Mouse (Mus musculus): ENCODE measurements around the gene Olfr251.
"Not testable (repeated sequence)": the region's sequence is repeated elsewhere in the genome, so short reads cannot be mapped to it uniquely, and the experiment has no call there.

Gene Olfr251

DNA sequence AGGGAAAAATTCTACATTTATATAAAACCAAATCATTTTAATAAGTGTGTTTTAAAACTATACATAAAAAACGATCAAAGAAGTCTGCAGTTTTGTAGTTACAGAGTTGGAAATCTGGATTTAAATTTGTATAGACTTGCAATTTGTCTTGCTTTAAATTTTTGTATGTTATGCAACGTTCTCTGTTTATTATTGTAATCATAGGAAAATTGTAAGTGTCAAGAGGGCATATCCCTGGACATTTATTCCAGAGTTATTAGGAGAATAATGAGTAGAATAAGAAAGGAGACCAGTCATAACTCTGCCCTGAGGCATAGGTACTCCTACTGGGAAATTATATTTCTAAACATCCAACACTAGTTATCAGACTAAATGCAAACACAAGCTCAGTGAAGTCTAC lies at the start of gene Olfr251:
Gene Olfr251 (plus strand): TSS at position 301 of the 400 bp plus-strand sequence.
- no peak for DNase-seq (ENCODE audit: low spot score)

DNA sequence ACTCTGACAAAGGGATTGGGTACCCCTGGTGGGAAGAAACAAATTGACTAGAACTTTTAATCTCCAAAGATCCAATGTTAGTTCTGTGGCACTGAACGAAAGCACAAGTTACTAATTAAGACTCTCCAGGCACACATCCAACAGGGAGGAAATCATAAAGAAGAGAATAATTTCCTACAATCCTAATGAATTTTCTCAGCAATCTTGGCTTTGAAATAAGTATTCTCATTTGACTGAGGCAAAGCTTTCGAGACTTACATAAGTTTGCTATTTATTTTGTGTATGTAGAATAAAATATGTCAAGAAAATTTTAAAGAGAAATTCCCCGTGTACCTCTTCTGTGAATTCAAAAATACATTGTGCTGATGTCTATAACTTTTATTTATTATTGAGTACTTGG lies 48.1 kb upstream of the Olfr251 start, which contains the start of gene Olfr25:
Gene Olfr25 (plus strand): TSS at position 301 of the 400 bp plus-strand sequence.
- no peak for DNase-seq (ENCODE audit: low spot score)

DNA sequence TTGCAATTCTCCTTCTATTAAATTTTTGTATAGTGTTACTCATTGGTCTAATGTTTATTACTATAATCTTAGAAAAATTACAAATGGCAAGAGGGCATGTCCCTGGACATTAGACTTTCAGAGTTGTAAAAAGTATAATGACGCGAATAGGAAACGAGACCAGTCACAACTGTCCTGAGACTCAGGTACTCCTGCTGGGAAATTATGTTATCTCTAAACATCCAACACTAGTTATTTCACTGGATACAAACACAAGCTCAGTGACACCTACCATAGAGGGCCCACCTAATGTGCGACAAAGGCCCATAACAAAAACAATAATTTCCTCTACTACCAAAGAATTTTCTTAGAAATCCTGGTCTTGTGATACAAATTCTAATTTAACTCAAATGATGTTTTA lies 28.8 kb upstream of the Olfr251 start, which contains the start of gene Olfr898:
Gene Olfr898 (plus strand): TSS at position 301 of the 400 bp plus-strand sequence.
- DNase-seq (ENCODE audit: low spot score) = no peak

DNA sequence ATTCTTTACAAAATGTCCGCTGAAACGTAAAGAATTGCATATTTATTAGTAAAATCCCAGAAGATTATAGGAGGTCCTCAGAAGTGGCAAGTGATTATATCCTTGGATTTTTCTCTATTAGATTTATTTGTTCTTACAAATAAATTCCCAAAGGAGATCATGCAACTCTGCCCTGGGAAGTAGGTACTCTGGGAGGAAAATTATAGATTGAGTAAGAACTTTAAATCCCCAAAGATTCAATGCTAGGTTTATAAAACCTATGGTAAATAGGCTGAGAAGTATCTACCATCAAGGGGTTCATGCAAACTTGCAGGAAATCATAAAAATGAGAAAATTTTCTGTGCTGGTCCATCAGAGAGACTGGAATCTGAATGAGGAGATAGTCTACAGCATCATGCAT lies 10.3 kb upstream of the Olfr251 start, which contains the start of gene Olfr250:
Gene Olfr250 (plus strand): TSS at position 301 of the 400 bp plus-strand sequence.
- DNase-seq (ENCODE audit: low spot score) = no peak

DNA sequence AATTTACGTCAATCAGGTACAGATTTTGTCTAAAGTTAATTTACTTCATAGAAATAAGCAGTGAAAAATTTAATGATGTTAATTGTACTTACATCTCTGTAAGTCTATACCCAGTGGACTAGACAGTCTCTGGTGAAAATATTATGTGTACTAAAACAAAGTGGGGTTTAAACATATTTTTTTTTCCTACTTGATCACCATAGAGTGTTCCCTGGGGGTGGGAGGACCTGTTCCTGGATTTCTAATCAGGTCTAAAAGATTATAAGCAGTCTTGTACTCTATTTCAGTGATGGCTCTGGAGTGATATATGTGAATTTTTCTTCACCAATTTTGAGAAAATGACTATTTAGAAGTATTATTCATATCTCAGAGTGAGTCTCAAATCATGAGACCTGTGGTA lies 24.5 kb downstream of the Olfr251 start, which contains the start of gene Olfr147:
Gene Olfr147 (plus strand): TSS at position 301 of the 400 bp plus-strand sequence.
- no peak for DNase-seq (ENCODE audit: low spot score)

DNA sequence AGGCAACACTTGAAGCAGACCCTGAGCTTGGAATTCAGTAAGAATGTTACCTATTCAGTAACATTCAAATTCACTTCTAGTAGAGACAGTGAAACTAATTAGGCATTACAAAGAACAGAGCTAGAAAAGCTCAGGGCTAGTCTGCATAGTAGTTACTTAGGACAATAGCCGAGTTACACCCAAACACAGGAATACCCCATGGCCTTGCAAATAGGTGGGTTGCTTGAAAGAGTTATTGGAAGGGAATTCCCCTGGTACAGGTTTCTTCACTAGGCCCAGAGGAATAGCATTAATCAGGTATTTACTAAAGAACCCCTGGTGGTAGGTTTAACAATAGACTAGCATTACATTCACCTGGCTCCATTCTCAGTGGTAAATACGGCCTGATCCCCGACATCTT lies 30.6 kb downstream of the Olfr251 start:
- DNase-seq (ENCODE audit: low spot score) = not testable (repeated sequence)

DNA sequence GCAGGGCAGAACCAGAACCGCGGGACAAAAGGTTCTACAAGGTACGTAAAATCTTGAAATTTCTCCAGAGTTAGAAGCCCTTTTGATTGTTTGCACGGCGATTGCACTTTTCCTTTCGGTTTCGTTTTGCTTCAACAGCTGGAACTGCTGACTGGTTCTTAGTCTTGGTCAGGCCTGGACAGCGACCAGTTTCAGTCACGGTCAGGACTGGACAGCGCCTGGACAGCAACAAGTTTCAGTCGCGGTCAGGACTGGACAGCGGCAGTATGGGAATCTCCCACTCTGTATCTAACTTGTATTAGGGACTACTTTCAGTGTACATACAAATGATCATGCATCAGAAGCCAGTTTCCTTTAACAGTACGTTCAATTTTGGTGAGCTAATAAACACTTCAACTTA lies 36.6 kb downstream of the Olfr251 start:
- peak; percentile 16 for DNase-seq (ENCODE audit: low spot score)

DNA sequence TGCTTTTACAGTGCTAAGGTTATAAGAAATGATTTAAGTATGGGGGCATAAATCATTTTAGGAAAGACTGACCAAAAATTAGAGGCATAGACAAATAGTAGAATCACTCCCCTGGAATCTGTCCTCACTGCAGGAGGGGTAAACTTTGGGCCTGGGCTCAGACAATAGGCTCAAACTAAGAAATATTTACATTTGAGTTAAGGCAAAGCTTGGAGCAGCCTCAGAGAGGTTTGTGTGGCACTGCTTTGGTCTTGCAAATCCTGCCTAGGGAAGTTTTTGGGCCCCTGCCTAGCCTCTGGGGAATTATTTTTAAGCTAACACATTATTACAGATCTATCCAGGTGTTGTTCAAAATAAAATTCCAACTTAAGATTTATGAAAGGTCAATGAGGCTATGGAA lies 46.9 kb downstream of the Olfr251 start:
- DNase-seq (ENCODE audit: low spot score) = no peak

DNA sequence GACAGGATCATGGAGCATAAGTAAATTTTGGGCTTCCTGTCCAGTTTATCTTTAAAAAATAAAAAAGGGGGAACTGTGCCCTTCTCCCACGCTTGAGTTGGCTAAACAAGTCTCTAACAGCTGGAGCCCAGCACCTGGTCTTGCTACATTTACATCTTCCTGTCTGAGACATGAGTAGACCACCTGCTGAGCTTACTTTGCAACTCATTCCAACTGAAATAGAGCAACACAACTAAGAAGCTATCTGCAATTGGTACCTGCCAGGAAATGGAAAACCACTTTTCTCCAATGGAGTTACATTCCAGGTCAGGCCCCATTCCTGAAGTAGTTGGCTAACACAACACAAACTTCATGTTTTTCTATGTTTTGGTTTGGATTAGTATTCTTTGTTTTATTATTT lies 50.1 kb downstream of the Olfr251 start:
- DNase-seq (ENCODE audit: low spot score) = no peak

DNA sequence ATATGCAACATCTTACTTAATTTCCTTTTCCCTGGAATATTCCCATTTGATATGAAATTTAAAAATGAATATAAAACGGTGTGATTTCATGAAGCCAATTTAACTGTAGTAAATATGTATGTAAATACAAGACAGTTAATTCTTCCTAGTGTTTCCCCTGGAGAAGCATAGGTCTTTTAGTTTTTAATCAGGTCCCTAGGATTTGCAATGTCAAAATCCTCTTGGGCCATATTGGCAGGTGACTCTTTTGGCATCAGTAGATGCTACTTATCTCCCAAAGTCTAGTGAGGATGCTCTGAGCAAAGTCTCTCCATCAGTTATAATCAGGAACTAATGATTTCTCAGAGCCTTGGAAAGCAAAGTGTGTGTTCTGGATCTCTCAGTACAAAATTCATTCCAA lies 52.3 kb downstream of the Olfr251 start, which contains the start of gene Olfr901:
Gene Olfr901 (plus strand): TSS at position 301 of the 400 bp plus-strand sequence.
- DNase-seq (ENCODE audit: low spot score) = no peak
